Mouse (Mus musculus) lung, embryonic 14.5 days (tissue): ENCODE results near the gene Fchsd2. TPM values are rescaled to one million over a fixed set of nuclear protein-coding genes. Genes with fewer than 3 reads are reported as not detected.

ENCODE experiments used
- ATAC-seq: fragments of 200-750 bp; cut with Nextera tagmentation; 2 replicates; pipeline ENCODE4 v1.8.0; 2017; ENCODE audit warnings: mild to moderate bottlenecking, moderate TSS enrichment, moderate library complexity; ENCODE audit not compliant: insufficient read depth
- DNase-seq: peaks from one replicate; pipeline ENCODE4 v3.0.0-alpha.2; 2015
- H3K27ac ChIP-seq: fragments of 300-500 bp; sonication (generic); 2 replicates; pipeline ENCODE4 v1.5.1; 2014; ENCODE audit warnings: low read depth, mild to moderate bottlenecking, moderate library complexity
- H3K27me3 ChIP-seq: fragments of 300-500 bp; sonication (generic); 2 replicates; pipeline ENCODE4 v1.6.1; 2014; ENCODE audit warnings: low read length, control low read depth; ENCODE audit not compliant: insufficient read depth
- H3K36me3 ChIP-seq: fragments of 300-500 bp; sonication (generic); 2 replicates; pipeline ENCODE4 v1.6.1; 2014; ENCODE audit warnings: control low read depth; ENCODE audit not compliant: insufficient read depth
- H3K4me1 ChIP-seq: fragments of 300-500 bp; sonication (generic); 2 replicates; pipeline ENCODE4 v1.6.1; 2014; ENCODE audit warnings: antibody characterized with exemption, control low read depth; ENCODE audit not compliant: insufficient read depth
- H3K4me2 ChIP-seq: fragments of 300-500 bp; sonication (generic); 2 replicates; pipeline ENCODE4 v1.6.1; 2014; ENCODE audit warnings: mild to moderate bottlenecking
- H3K4me3 ChIP-seq: fragments of 300-500 bp; sonication (generic); 2 replicates; pipeline ENCODE4 v1.5.1; 2014; ENCODE audit warnings: low read depth, low read length
- H3K9ac ChIP-seq: fragments of 300-500 bp; sonication (generic); 2 replicates; pipeline ENCODE4 v1.6.1; 2014
- H3K9me3 ChIP-seq: fragments of 300-500 bp; sonication (generic); 2 replicates; pipeline ENCODE4 v1.6.1; 2016; ENCODE audit warnings: low read depth, low read length, control low read depth
- CTCF ChIP-seq: IDR thresholded peaks from 2 replicates; pipeline ENCODE4 v1.5.1; 2016; ENCODE audit warnings: antibody characterized with exemption, low read depth
- WGBS: fragments of 180-500 bp; shearing (Covaris S2); extraction: QIAGEN DNeasy Blood & Tissue Kit; methylation state at CpG from one replicate; pipeline ENCODE4 v1.1.7; 2014; 5-methylcytosine and 5-hydroxymethylcytosine counted together
- polyA plus RNA-seq: library from polyadenylated mRNA; unstranded; fragments of >200 nt; fragmentation: Nextera tagmentation; extraction: Ambion mirVana; gene quantifications from 2 replicates; pipeline ENCODE4 v1.2.1, GENCODE M21; 2014

Fchsd2 gene
- polyA plus RNA-seq, 1 experiment from 2014 or later = 23.8 TPM

- Histone ChIP-seq H3K4me3 (no peak overlapping the region), H3K36me3 (peaks cover 14% of the 10 kb centered on the region; the same call in 1 of the 2 replicates), H3K9ac (no peak overlapping the region), H3K27me3 (no peaks in the 10 kb centered on the region), H3K4me1 (no peaks in the 10 kb centered on the region), H3K4me2 (no peak overlapping the region), H3K27ac (no peak overlapping the region), H3K9me3 (no peaks in the 10 kb centered on the region)
- ATAC-seq = no peak
- no peak for TF ChIP-seq CTCF
- DNase-seq = no peak
- WGBS = 79% methylated on average over 3 of the region's 3 CpGs
Observed at GRCm38 (mm10) chr7:101191326-101191969, 98.8 kb downstream of the Fchsd2 start.

- TF ChIP-seq CTCF = no peak
- Histone ChIP-seq H3K9me3 (no peaks in the 10 kb centered on the region), H3K4me2 (no peak overlapping the region), H3K27ac (no peak overlapping the region), H3K27me3 (no peaks in the 10 kb centered on the region), H3K4me3 (no peak overlapping the region), H3K4me1 (peaks cover 4% of the 10 kb centered on the region; the same call in 1 of the 2 replicates), H3K36me3 (0 out of 2 replicates have a peak, but pooled peaks cover 10% of the 10 kb centered on the region), H3K9ac (no peak overlapping the region)
- 85% methylated on average over 1 of the region's 1 CpGs for WGBS
- no peak for ATAC-seq
- DNase-seq = no peak
Observed at GRCm38 (mm10) chr7:101210826-101211225, 118.2 kb downstream of the Fchsd2 start.

GRCm38 (mm10) chr7:101213515-101214263 is 121.0 kb downstream of the Fchsd2 start:
- Histone ChIP-seq H3K9me3 (no peaks in the 10 kb centered on the region), H3K4me1 (no peaks in the 10 kb centered on the region), H3K4me2 (no peak overlapping the region), H3K9ac (no peak overlapping the region), H3K27ac (no peak overlapping the region), H3K27me3 (no peaks in the 10 kb centered on the region), H3K36me3 (0 out of 2 replicates have a peak, but pooled peaks cover 10% of the 10 kb centered on the region), H3K4me3 (no peak overlapping the region)
- DNase-seq (no peak), ATAC-seq (no peak)
- no peak for TF ChIP-seq CTCF
- WGBS = 43% methylated on average over 3 of the region's 3 CpGs

GRCm38 (mm10) chr7:101216724-101217123 is 124.1 kb downstream of the Fchsd2 start:
- Histone ChIP-seq H3K9ac (no peak overlapping the region), H3K27ac (no peak overlapping the region), H3K4me1 (no peaks in the 10 kb centered on the region), H3K4me2 (no peak overlapping the region), H3K4me3 (no peak overlapping the region), H3K27me3 (no peaks in the 10 kb centered on the region), H3K36me3 (0 out of 2 replicates have a peak, but pooled peaks cover 4% of the 10 kb centered on the region), H3K9me3 (no peaks in the 10 kb centered on the region)
- no peak for ATAC-seq
- DNase-seq = no peak
- WGBS = 68% methylated on average over 2 of the region's 2 CpGs
- TF ChIP-seq CTCF = no peak

- Histone ChIP-seq H3K4me1 (no peaks in the 10 kb centered on the region), H3K27me3 (no peaks in the 10 kb centered on the region), H3K9ac (no peak overlapping the region), H3K4me3 (no peak overlapping the region), H3K27ac (no peak overlapping the region), H3K9me3 (no peaks in the 10 kb centered on the region), H3K4me2 (no peak overlapping the region), H3K36me3 (no peaks in the 10 kb centered on the region)
- ATAC-seq = no peak
- no peak for TF ChIP-seq CTCF
- 93% methylated on average over 2 of the region's 2 CpGs for WGBS
- no peak for DNase-seq
Observed at GRCm38 (mm10) chr7:101223501-101223900, 130.8 kb downstream of the Fchsd2 start.

GRCm38 (mm10) chr7:101229336-101229735 is 136.7 kb downstream of the Fchsd2 start:
- DNase-seq (no peak), ATAC-seq (no peak)
- H3K27ac ChIP-seq = no peak overlapping the region
- no peak overlapping the region for H3K9ac ChIP-seq
- H3K27me3 ChIP-seq = no peaks in the 10 kb centered on the region
- H3K9me3 ChIP-seq = no peaks in the 10 kb centered on the region
- no peak overlapping the region for H3K4me3 ChIP-seq
- no peaks in the 10 kb centered on the region for H3K4me1 ChIP-seq
- no peak overlapping the region for H3K4me2 ChIP-seq
- WGBS = 71% methylated on average over 1 of the region's 1 CpGs
- no peak for TF ChIP-seq CTCF
- H3K36me3 ChIP-seq = 0 out of 2 replicates have a peak, but pooled peaks cover 3% of the 10 kb centered on the region

GRCm38 (mm10) chr7:101231458-101231857 is 138.8 kb downstream of the Fchsd2 start:
- DNase-seq (peak; percentile 85), ATAC-seq (no peak)
- Histone ChIP-seq H3K27ac (no peak overlapping the region), H3K9me3 (no peaks in the 10 kb centered on the region), H3K4me3 (no peak overlapping the region), H3K4me1 (no peaks in the 10 kb centered on the region), H3K9ac (no peak overlapping the region), H3K4me2 (no peak overlapping the region), H3K36me3 (peaks cover 8% of the 10 kb centered on the region; the same call in 1 of the 2 replicates), H3K27me3 (no peaks in the 10 kb centered on the region)
- 46% methylated on average over 2 of the region's 2 CpGs for WGBS
- TF ChIP-seq CTCF = peak; percentile 57
